15 mouse cellular contexts compared by ENCODE assay signal in the genomic region with DNA sequence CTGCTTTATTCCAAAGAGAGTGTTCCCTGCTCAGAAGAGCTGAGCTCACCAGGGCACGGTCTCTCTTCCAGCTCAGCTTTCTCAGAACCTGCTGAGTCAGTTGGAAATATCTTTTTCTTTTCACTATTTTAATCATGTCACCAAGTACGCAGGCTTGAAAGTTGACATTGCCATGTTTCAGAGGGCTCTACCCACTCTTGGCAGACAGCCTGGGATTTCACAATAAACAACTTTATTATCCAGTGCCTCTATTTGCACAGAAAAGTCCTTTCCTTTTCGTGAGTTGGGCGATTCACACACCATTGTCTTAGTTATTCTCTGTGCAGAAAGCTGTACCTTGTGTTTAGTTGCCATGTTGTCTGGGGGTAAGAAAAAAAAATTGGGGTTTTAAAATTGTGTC. TPM values are rescaled to one million over a fixed set of nuclear protein-coding genes. Genes with fewer than 3 reads are reported as not detected.
A peak's percentile ranks its signal among the peaks of the same experiment; 100 is the strongest.
DNase-seq lines count a peak whose midpoint lies in the region; ATAC-seq lines count a peak whose summit lies in the region.
"Had no signal": no experiment of that assay in that cellular context is flagged by ENCODE, and none has a peak within 500 bp of the region (broad histone marks: within the 10 kb centered on the region; RNA-seq: fewer than 3 reads in every experiment).

No protein-coding gene starts in this region.

- H3K9ac ChIP-seq in forebrain, embryonic 14.5 days (ENCODE audit: low read length): no peak overlapping the region
- H3K9ac ChIP-seq: limb, embryonic 13.5 days had no signal

- H3K4me3 ChIP-seq in forebrain, embryonic 14.5 days (ENCODE audit: low read depth, low read length): no peak overlapping the region
- no peak overlapping the region for H3K4me3 ChIP-seq in midbrain, embryonic 10.5 days
- H3K4me3 ChIP-seq: limb, embryonic 13.5 days had no signal

- DNase-seq in heart, adult 8-10 months (ENCODE audit: low spot score): peak; percentile 4
- no peak for DNase-seq in heart, postnatal 14 days
- peak; percentile 66 for DNase-seq in adipocyte (ENCODE audit: low spot score)
- peak; percentile 75 for DNase-seq in forebrain, embryonic 14.5 days (ENCODE audit: low spot score)
- no peak for DNase-seq in midbrain, embryonic 10.5 days (ENCODE audit: low spot score)
- DNase-seq in urinary bladder, adult 18-20 months (ENCODE audit: low spot score in 2 of 2): no peak
- no peak for DNase-seq in kidney, postnatal 10 days
- no peak for DNase-seq in urinary bladder, postnatal 25 days (ENCODE audit: low spot score)
- DNase-seq: thymus, adult 2 months had no signal

- H3K36me3 ChIP-seq in forebrain, embryonic 14.5 days (ENCODE audit: control insufficient read depth, insufficient read depth, low read length): no peaks in the 10 kb centered on the region
- no peaks in the 10 kb centered on the region for H3K36me3 ChIP-seq in midbrain, embryonic 10.5 days
- H3K36me3 ChIP-seq: limb, embryonic 13.5 days had no signal

- no peaks in the 10 kb centered on the region for H3K9me3 ChIP-seq in forebrain, embryonic 14.5 days (replicated peaks; ENCODE audit: control insufficient read depth, low read length)
- H3K9me3 ChIP-seq in midbrain, embryonic 10.5 days (replicated peaks): no peaks in the 10 kb centered on the region
- H3K9me3 ChIP-seq: limb, embryonic 13.5 days had no signal

- peak overlapping the region; percentile 48; the same call in 1 of the 2 replicates for H3K27ac ChIP-seq in forebrain, embryonic 14.5 days (ENCODE audit: low read depth, low read length)
- H3K27ac ChIP-seq in midbrain, embryonic 10.5 days (replicated peaks): peak overlapping the region; percentile 85
- H3K27ac ChIP-seq: limb, embryonic 13.5 days had no signal

- WGBS in forebrain, embryonic 14.5 days: 10% methylated on average over 4 of the region's 4 CpGs
- 40% methylated on average over 4 of the region's 4 CpGs for WGBS in midbrain, embryonic 10.5 days

- no peaks in the 10 kb centered on the region for H3K27me3 ChIP-seq in forebrain, embryonic 14.5 days (replicated peaks; ENCODE audit: control insufficient read depth, insufficient read depth, low read length)
- no peaks in the 10 kb centered on the region for H3K27me3 ChIP-seq in midbrain, embryonic 10.5 days (ENCODE audit: low read depth, poor library complexity, severe bottlenecking)
- H3K27me3 ChIP-seq: CH12.LX; limb, embryonic 13.5 days had no signal

- no peak overlapping the region for H3K4me2 ChIP-seq in forebrain, embryonic 14.5 days (ENCODE audit: low read length)
- H3K4me2 ChIP-seq: limb, embryonic 13.5 days had no signal

- intact Hi-C loops in heart, postnatal 14 days (cut with DNase I): no loop called here

- no peak for ATAC-seq in forebrain, embryonic 14.5 days

- H3K4me1 ChIP-seq in forebrain, embryonic 14.5 days (ENCODE audit: control insufficient read depth, insufficient read depth, low read length): peaks cover 19% of the 10 kb centered on the region
- peaks cover 61% of the 10 kb centered on the region for H3K4me1 ChIP-seq in midbrain, embryonic 10.5 days
- H3K4me1 ChIP-seq: limb, embryonic 13.5 days had no signal

RNA-seq across cellular contexts. Expression of gene Pabpc6, which starts 54.0 kb away (rescaled TPM):
- not detected for total RNA-seq in heart, adult 8-10 months (2022)
- not detected for total RNA-seq in heart, postnatal 14 days (2021)
- not detected in 2 replicates for polyA plus RNA-seq in forebrain, embryonic 14.5 days (2014; fragmentation: Nextera tagmentation; extraction: Ambion mirVana)
- polyA plus RNA-seq in midbrain, embryonic 10.5 days (2016; fragmentation: Nextera tagmentation; extraction: Ambion mirVana): not detected in 2 replicates
- total RNA-seq: CH12.LX; common myeloid progenitor, adult 5-6 weeks had no signal
- polyA plus RNA-seq: frontal cortex, adult 2 months; heart, embryonic 16.5 days; kidney, embryonic 14.5 days; limb, embryonic 13.5 days had no signal

Comparison
In these comparisons a context has a peak if more than half of its experiments do, and no peak if none do; other contexts are left out.
1. DNase-seq: peak in heart, adult 8-10 months (single experiment), adipocyte (single experiment) and forebrain, embryonic 14.5 days (single experiment); none in heart, postnatal 14 days (0 of 2), midbrain, embryonic 10.5 days (single experiment), urinary bladder, adult 18-20 months (0 of 2), kidney, postnatal 10 days (single experiment) and urinary bladder, postnatal 25 days (single experiment).